Mouse (Mus musculus) hindbrain, embryonic 15.5 days (tissue): ENCODE measurements around the gene Lrrc2. TPM values are rescaled to one million over a fixed set of nuclear protein-coding genes. Genes with fewer than 3 reads are reported as not detected.

Source experiments
- ATAC-seq: fragments of 200-750 bp; cut with Nextera tagmentation; 2 replicates; pipeline ENCODE4 v1.8.0; 2017; ENCODE audit warnings: low read depth, moderate number of reproducible peaks, moderate TSS enrichment; ENCODE audit not compliant: low FRiP score
- H3K27ac ChIP-seq: fragments of 300-500 bp; sonication (generic); replicated peaks from 2 replicates; pipeline ENCODE4 v1.5.1; 2015; ENCODE audit warnings: mild to moderate bottlenecking, inconsistent platforms
- H3K27me3 ChIP-seq: fragments of 300-500 bp; sonication (generic); 2 replicates; pipeline ENCODE4 v1.6.1; 2015; ENCODE audit warnings: control low read depth, inconsistent platforms
- H3K36me3 ChIP-seq: fragments of 300-500 bp; sonication (generic); 2 replicates; pipeline ENCODE4 v1.6.1; 2015; ENCODE audit warnings: control low read depth, inconsistent platforms
- H3K4me1 ChIP-seq: fragments of 300-500 bp; sonication (generic); replicated peaks from 2 replicates; pipeline ENCODE4 v1.6.1; 2015; ENCODE audit warnings: control low read depth, inconsistent platforms
- H3K4me2 ChIP-seq: fragments of 300-500 bp; sonication (generic); 2 replicates; pipeline ENCODE4 v1.6.1; 2015; ENCODE audit warnings: moderate library complexity, mild to moderate bottlenecking, inconsistent platforms
- H3K4me3 ChIP-seq: fragments of 300-500 bp; sonication (generic); 2 replicates; pipeline ENCODE4 v1.5.1; 2015; ENCODE audit warnings: mild to moderate bottlenecking, inconsistent platforms
- H3K9ac ChIP-seq: fragments of 300-500 bp; sonication (generic); 2 replicates; pipeline ENCODE4 v1.6.1; 2015; ENCODE audit warnings: inconsistent platforms
- H3K9me3 ChIP-seq: fragments of 300-500 bp; sonication (generic); 2 replicates; pipeline ENCODE4 v1.6.1; 2016; ENCODE audit warnings: control low read depth, inconsistent platforms
- WGBS: fragments of 180-500 bp; shearing (Covaris S2); methylation state at CpG from one replicate; pipeline ENCODE4 v1.1.7; 2015; 5-methylcytosine and 5-hydroxymethylcytosine counted together
- polyA plus RNA-seq: library from polyadenylated mRNA; unstranded; fragments of >200 nt; fragmentation: Nextera tagmentation; extraction: Ambion mirVana; gene quantifications from 2 replicates; pipeline ENCODE4 v1.2.1, GENCODE M21; 2015

Gene Lrrc2
- polyA plus RNA-seq, 1 experiment from 2014 or later = 2.4 TPM

DNA sequence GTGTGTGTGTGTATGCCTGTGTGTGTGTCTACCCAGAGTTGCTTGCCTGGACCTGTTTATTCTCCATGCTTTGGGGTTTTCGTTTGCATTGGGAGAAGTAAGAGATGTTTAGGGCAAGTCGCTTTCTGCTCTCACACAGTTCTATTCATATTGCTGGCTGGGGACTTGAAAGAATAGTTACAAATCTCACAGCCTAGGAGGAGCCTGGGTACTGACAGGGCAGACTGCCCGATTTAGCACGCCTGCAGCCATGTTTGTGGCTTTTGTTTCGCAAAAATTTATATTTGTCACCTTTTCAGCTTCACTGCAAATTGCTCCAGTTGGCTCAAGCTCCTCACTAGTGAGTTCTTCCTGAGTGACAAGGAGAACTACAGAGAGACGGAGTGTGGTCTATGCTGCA, 19.8 kb upstream of the Lrrc2 start:
- WGBS = 43% methylated on average over 6 of the region's 6 CpGs
- Histone ChIP-seq H3K36me3 (no peaks in the 10 kb centered on the region), H3K9ac (no peak overlapping the region), H3K4me3 (no peak overlapping the region), H3K27ac (no peak overlapping the region), H3K27me3 (no peaks in the 10 kb centered on the region), H3K4me2 (no peak overlapping the region), H3K4me1 (peaks cover 16% of the 10 kb centered on the region), H3K9me3 (no peaks in the 10 kb centered on the region)
- ATAC-seq = no peak

DNA sequence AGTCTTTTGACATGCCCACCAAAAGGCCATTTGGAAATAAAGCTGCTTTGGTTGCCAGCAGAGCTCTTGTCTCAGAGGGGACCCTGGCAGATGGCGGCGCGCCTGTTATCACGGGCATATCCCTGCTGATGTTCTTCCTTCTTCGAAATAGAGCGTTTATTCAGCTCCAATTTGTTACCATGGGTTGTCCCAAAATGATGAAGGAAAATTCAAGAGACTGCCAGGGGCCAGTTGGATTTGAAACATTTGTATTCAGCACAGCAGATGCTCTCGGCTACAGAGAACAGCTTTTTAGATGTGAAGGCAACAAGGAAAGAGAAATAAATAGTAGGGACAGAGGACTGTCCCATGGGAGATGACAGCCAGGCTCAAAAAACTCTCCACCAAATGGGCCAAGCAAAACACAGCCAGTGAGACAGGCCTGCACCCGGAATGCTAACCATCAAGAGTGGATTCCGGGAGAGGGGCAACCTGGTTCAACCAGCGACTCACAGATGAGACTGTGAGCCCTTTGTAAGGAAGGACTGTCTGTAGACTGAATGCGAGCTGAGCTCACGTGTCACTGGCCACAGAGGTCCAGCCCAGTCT, 17.4 kb upstream of the Lrrc2 start:
- ATAC-seq = peak; percentile 73
- H3K27me3 ChIP-seq = no peaks in the 10 kb centered on the region
- 42% methylated on average over 12 of the region's 12 CpGs for WGBS
- H3K27ac ChIP-seq = peak overlapping the region; percentile 51
- no peak overlapping the region for H3K9ac ChIP-seq
- H3K9me3 ChIP-seq = no peaks in the 10 kb centered on the region
- no peak overlapping the region for H3K4me2 ChIP-seq
- peaks cover 16% of the 10 kb centered on the region for H3K4me1 ChIP-seq
- H3K36me3 ChIP-seq = no peaks in the 10 kb centered on the region
- no peak overlapping the region for H3K4me3 ChIP-seq

DNA sequence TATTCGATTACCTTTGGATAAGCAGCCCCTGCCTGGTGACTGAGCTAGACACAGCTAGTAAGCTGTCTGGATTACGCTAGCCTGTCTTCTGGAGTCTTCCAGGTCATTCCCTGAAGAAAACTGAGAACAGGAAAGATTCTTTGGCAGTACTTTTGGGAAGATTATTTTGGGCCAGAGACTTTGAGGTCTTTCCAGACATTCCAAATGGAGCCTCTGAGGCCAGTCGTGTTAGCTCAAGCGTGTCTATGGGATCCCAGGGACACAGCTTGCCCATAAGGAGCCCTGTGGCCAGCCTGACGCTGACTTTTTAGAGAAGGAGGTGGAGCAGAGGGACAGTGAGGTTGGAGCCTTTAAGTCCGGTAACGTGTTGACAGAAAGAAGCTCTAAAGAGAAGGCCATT, 15.4 kb upstream of the Lrrc2 start:
- no peak overlapping the region for H3K9ac ChIP-seq
- no peak overlapping the region for H3K4me3 ChIP-seq
- H3K27me3 ChIP-seq = no peaks in the 10 kb centered on the region
- WGBS = 76% methylated on average over 7 of the region's 7 CpGs
- no peaks in the 10 kb centered on the region for H3K36me3 ChIP-seq
- no peak overlapping the region for H3K27ac ChIP-seq
- H3K4me1 ChIP-seq = peaks cover 16% of the 10 kb centered on the region
- H3K9me3 ChIP-seq = no peaks in the 10 kb centered on the region
- no peak for ATAC-seq
- no peak overlapping the region for H3K4me2 ChIP-seq

DNA sequence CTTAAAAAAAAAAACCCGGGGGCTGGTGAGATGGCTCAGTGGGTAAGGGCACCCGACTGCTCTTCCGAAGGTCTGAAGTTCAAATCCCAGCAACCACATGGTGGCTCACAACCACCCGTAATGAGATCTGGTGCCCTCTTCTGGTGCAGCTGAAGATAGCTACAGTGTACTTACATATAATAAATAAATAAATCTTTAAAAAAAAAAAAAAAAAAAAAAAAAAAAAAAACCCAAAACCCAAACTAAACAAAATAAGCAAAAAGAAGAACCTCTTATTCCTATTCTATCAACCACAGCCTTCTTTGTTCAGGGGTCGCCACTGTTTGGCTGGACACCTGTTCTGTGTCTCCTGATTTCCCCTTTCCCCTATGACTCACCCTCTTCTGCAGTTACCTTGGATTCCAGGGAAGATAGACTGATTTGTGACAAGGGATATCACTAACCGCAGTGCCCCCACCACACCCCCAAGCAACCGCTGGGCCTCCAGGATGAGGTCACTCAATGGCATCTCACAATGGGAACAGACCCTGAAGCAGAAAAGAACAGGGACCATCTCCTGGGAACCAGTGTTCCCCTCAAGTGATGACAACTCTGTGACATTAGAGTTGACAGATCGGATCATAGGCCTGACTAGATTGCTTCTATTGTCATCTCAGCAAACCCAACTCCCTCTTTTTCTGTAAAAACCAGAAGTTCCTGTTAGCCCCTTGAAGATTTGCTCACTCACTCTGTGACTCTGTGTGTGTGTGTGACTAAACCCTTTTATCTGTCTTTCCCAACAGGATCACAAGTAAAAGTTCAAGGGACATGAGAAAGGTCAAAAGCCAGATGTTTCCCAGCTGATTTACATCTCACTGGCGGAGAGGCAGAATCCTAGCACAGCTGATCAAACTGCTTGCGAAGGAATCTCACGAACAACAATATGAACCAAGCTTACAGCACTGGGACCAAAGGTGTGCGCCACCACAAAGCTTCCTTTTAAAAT, 13.5 kb upstream of the Lrrc2 start:
- WGBS = 74% methylated on average over 12 of the region's 12 CpGs
- H3K27ac ChIP-seq = no peak overlapping the region
- no peak overlapping the region for H3K4me2 ChIP-seq
- H3K27me3 ChIP-seq = no peaks in the 10 kb centered on the region
- no peak overlapping the region for H3K4me3 ChIP-seq
- H3K9ac ChIP-seq = no peak overlapping the region
- ATAC-seq = no peak
- H3K9me3 ChIP-seq = no peaks in the 10 kb centered on the region
- H3K36me3 ChIP-seq = no peaks in the 10 kb centered on the region
- H3K4me1 ChIP-seq = peaks cover 13% of the 10 kb centered on the region

DNA sequence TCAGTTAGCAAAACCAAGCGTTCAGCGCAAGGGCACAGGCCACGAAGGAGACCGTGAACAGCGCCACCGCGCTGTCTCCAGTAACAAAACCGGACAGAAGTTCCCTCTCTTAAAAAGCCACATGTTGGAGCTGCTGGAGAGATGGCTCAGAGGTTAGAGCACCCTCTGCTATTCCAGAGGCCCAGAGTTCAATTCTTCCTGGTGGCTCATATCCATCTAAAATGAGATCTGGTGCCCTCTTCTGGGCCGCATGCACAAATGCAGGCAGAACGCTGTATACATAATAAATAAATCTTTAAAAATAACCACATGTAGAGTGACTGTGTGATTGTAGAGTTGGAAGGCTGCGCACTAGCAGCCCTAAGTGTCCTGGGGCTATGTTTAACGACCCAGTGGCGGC, 7.1 kb upstream of the Lrrc2 start:
- Histone ChIP-seq H3K27me3 (peaks cover 22% of the 10 kb centered on the region), H3K9ac (no peak overlapping the region), H3K9me3 (no peaks in the 10 kb centered on the region), H3K4me2 (no peak overlapping the region), H3K36me3 (no peaks in the 10 kb centered on the region), H3K27ac (no peak overlapping the region), H3K4me3 (no peak overlapping the region), H3K4me1 (peaks cover 13% of the 10 kb centered on the region; the same call in 1 of the 2 replicates)
- WGBS = 35% methylated on average over 13 of the region's 13 CpGs
- ATAC-seq = no peak; the same call in 1 of the 2 replicates

DNA sequence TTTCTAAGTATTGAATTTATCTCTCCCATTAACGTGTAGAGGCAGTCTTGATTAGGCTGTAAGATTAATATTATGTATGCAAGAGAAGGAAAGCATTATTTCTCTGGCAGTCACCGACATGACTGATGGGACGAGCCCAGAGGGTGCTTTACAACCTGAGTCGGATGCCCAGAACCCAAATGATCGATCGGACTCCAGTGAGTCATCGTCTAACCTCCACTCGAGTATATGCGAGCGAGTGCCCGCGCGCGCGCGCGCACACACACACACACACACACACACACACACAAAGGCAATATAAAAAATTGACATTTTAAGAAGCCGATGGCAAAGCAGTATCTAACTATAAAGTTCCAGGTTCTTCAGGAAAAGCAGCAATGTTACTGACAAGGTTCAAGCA, 6.0 kb upstream of the Lrrc2 start:
- Histone ChIP-seq H3K36me3 (no peaks in the 10 kb centered on the region), H3K27ac (no peak overlapping the region), H3K9ac (no peak overlapping the region), H3K4me3 (no peak overlapping the region), H3K4me2 (peak overlapping the region; percentile 43), H3K27me3 (peaks cover 22% of the 10 kb centered on the region), H3K9me3 (no peaks in the 10 kb centered on the region), H3K4me1 (peaks cover 13% of the 10 kb centered on the region; the same call in 1 of the 2 replicates)
- 15% methylated on average over 18 of the region's 18 CpGs for WGBS
- no peak for ATAC-seq

DNA sequence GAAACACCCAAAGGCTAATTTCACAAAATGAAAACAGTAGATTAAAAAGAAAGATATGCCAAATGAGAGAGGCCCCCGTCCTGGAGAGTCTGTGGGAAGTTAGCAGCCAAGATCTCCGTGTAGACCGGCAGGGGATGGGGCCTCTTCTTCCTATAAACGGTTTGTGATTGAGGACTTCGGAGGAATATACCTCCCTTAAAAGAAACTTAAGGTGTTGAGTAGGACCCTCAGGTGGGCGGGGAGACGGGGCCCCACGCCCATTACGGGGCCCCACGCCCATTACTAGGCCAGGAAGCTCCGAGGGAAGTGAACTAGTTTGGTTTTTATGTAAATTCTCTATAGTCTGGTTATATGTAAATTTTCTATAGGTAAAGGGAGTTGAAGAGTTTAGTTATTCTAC, 5.4 kb upstream of the Lrrc2 start, which contains the start of gene Tdgf1:
Tdgf1 (minus strand) TSS at position 233 of the 400 bp plus-strand sequence.
- Histone ChIP-seq H3K9ac (no peak within 1 kb of the TSS), H3K36me3 (no peaks in the 10 kb centered on the region), H3K4me3 (no peak within 1 kb of the TSS), H3K27me3 (peaks cover 22% of the 10 kb centered on the region), H3K27ac (no peak within 1 kb of the TSS), H3K4me2 (peak within 1 kb of the TSS; percentile 43), H3K4me1 (peaks cover 13% of the 10 kb centered on the region; the same call in 1 of the 2 replicates), H3K9me3 (no peaks in the 10 kb centered on the region)
- ATAC-seq = no peak
- 13% methylated on average over 11 of the region's 11 CpGs for WGBS

DNA sequence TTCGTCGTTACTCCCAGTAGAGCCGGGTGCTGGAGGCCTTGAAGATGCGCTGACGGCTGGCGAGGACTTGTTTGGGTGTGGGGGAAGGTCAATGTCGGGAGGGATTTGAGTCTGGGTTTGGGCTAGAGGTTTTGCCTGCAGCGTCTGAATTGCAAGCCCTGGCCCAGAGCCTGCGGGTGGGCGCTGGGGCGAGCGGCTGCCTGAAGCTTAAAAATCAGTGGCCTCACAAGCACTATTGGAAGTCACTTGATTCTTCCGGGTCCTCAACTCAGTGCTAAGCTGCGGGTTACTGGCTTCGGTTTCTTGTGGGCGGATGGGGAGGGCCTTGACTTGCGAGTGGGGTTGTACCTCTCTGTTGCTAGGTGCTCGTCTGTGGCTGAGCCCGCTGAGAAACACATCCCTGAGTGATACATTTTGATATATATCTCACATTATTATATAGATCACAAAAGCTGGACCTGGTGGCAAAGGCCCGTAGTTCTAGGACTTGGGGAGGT, 4.7 kb upstream of the Lrrc2 start:
- H3K4me1 ChIP-seq = peaks cover 13% of the 10 kb centered on the region; the same call in 1 of the 2 replicates
- H3K9me3 ChIP-seq = no peaks in the 10 kb centered on the region
- H3K4me3 ChIP-seq = no peak overlapping the region
- no peak for ATAC-seq
- no peak overlapping the region for H3K4me2 ChIP-seq
- peaks cover 22% of the 10 kb centered on the region for H3K27me3 ChIP-seq
- H3K36me3 ChIP-seq = no peaks in the 10 kb centered on the region
- no peak overlapping the region for H3K27ac ChIP-seq
- WGBS = 15% methylated on average over 20 of the region's 20 CpGs
- no peak overlapping the region for H3K9ac ChIP-seq

DNA sequence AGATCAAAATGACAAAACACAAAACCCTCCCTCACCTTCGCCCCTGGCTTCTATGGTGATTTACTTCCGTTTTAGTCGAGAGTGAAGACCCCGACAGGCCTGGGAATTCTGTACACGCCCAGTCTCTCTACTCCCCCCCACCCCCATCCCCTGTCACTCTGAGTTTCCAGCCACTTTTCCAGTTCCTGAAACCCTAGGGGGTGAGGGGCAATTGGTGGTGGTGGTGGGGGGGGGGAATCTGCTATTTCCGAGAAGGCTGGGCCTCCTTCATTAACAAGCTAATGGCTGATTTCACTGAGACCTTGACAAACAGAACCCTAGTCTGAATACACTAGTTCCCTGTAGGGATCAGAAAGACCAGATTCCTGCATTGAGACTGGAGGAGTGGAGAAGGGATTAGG, 4.1 kb upstream of the Lrrc2 start:
- peaks cover 13% of the 10 kb centered on the region; the same call in 1 of the 2 replicates for H3K4me1 ChIP-seq
- no peak overlapping the region for H3K27ac ChIP-seq
- H3K9me3 ChIP-seq = no peaks in the 10 kb centered on the region
- no peak overlapping the region for H3K4me2 ChIP-seq
- H3K9ac ChIP-seq = no peak overlapping the region
- H3K27me3 ChIP-seq = peaks cover 22% of the 10 kb centered on the region
- 11% methylated on average over 6 of the region's 6 CpGs for WGBS
- no peak for ATAC-seq
- H3K4me3 ChIP-seq = no peak overlapping the region
- H3K36me3 ChIP-seq = no peaks in the 10 kb centered on the region

DNA sequence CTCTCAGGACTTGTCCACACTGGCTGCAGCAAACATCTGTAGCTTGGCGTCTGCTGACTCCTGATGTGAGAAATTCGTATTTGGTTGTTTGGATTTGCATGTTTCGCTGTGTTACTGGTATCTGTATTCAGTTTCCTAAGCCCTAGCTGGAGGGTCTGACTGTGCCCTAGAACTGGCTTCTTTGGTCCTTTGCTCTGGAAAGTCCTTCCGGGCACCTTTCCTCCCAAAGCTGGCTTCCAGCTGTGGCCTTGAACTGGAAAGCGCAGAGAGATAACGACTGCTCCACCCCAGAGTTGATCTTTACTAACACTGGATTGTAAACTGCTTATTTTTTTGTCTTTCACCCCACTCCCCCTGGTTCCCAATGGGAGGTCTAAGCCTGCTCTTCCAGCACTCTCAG, 3.4 kb upstream of the Lrrc2 start:
- Histone ChIP-seq H3K9me3 (no peaks in the 10 kb centered on the region), H3K27me3 (peaks cover 22% of the 10 kb centered on the region), H3K4me3 (no peak overlapping the region), H3K4me1 (peaks cover 16% of the 10 kb centered on the region), H3K27ac (no peak overlapping the region), H3K36me3 (no peaks in the 10 kb centered on the region), H3K4me2 (no peak overlapping the region), H3K9ac (no peak overlapping the region)
- ATAC-seq = no peak
- WGBS = 40% methylated on average over 6 of the region's 6 CpGs

DNA sequence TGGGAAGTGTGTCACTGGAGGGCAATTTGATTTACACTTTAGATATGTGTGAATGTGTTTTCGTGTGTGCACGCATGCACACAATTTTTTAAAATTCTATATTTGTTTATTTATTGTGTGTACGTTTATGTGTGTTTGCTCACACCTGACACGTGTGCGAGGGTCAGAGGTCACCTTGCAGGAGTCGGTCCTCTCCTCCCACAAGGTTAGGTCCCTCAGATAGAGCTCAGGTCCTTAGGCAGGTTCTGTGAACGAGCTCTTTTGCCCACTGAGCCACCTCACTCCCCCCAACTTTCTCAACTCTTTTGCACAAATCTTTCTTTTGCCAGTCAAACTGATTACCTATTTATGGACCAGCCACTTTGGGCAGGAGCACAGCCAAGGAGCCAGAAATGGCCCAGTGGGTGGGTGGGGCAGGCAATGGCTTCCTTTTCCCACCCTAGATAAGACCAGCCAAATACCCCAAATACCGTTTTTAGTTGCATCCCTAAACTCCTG, 2.5 kb upstream of the Lrrc2 start:
- no peak overlapping the region for H3K4me3 ChIP-seq
- H3K9me3 ChIP-seq = no peaks in the 10 kb centered on the region
- H3K9ac ChIP-seq = no peak overlapping the region
- peaks cover 22% of the 10 kb centered on the region for H3K27me3 ChIP-seq
- no peak overlapping the region for H3K4me2 ChIP-seq
- peaks cover 18% of the 10 kb centered on the region for H3K4me1 ChIP-seq
- H3K27ac ChIP-seq = no peak overlapping the region
- WGBS = 64% methylated on average over 8 of the region's 8 CpGs
- ATAC-seq = no peak
- no peaks in the 10 kb centered on the region for H3K36me3 ChIP-seq

DNA sequence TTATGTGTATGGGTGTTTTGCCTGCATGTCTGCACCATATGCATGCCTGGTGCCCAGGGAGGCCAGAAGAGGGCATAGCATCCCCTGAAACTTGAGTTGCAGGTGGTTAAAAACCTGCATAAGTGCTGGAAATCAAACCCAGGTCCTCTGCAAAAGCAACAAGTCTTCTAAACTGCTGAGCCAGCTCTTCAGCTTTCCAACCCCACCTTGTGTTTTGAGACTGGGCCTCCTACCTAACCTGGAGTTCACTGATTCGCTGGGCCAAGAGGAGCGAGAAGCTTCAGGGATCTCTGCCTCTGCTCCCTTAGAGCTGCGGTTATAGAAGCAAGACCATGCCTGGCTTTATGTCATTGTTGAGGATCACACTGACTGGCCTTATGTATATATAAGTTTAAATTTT, 1.2 kb upstream of the Lrrc2 start:
- Histone ChIP-seq H3K4me2 (no peak overlapping the region), H3K27ac (no peak overlapping the region), H3K36me3 (no peaks in the 10 kb centered on the region), H3K4me3 (no peak overlapping the region), H3K9me3 (no peaks in the 10 kb centered on the region), H3K27me3 (peaks cover 13% of the 10 kb centered on the region), H3K9ac (no peak overlapping the region), H3K4me1 (peaks cover 17% of the 10 kb centered on the region)
- WGBS = 94% methylated on average over 3 of the region's 3 CpGs
- no peak for ATAC-seq
